Mouse (Mus musculus): ENCODE measurements around the gene Sh3bgrl.
"Not testable (repeated sequence)": the region's sequence is repeated elsewhere in the genome, so short reads cannot be mapped to it uniquely, and the experiment has no call there.

The Sh3bgrl gene

GRCm38 (mm10) chrX:109095245-109096242 lies at the start of gene Sh3bgrl:
TSS of gene Sh3bgrl (plus strand) at chrX:109095365.
- DNase-seq: peak; percentile 56

GRCm38 (mm10) chrX:109047773-109048172 lies 47.4 kb upstream of the Sh3bgrl start:
- DNase-seq: no peak

- no peak for DNase-seq
These were observed 23.4 kb upstream of the Sh3bgrl start for GRCm38 (mm10) chrX:109071719-109072118.

DNA sequence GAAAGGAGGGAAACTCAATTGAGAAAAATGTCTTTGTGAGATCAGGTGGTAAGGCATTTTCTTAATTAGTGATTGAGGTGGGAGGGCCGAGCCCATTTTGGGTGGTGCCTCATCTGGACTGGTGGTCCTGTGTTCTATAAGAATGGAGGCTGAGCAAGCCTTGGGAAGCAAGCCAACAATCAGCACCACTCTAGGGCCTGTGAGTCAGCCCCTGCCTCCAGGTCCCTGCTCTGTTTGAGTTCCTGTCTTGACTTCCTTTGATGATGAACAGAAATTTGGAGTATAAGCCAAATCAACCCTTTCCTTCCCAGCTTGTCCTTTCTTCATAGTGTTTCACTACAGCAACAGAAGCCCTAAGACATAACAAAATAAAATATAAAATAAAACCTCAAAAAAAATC lies 19.4 kb upstream of the Sh3bgrl start:
- no peak for DNase-seq

GRCm38 (mm10) chrX:109076355-109076754 lies 18.8 kb upstream of the Sh3bgrl start:
- DNase-seq: peak; percentile 4

GRCm38 (mm10) chrX:109079354-109079753 lies 15.8 kb upstream of the Sh3bgrl start:
- not testable (repeated sequence) for DNase-seq

- DNase-seq: no peak
These were observed 8.1 kb upstream of the Sh3bgrl start for GRCm38 (mm10) chrX:109087073-109087472.

DNA sequence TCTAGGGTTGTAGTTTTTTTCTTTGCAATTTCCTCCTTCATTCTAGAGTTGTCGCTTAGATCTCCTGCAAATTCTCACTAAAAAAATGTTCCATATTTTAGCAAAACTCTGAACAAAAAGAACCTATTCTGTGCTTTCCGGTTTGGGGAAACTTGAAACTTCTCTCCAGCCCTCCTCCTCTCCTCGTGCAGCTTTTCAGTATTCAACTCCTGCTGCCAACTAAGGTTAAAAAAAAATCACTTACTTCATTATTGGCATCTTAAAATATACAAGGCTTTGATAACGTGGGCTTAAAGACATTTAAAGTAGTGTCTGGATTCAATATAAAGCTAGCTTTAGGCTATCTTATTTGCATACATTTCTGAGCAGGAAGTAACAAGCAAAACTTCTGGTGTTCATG lies 365 bp upstream of the Sh3bgrl start:
- no peak for DNase-seq

DNA sequence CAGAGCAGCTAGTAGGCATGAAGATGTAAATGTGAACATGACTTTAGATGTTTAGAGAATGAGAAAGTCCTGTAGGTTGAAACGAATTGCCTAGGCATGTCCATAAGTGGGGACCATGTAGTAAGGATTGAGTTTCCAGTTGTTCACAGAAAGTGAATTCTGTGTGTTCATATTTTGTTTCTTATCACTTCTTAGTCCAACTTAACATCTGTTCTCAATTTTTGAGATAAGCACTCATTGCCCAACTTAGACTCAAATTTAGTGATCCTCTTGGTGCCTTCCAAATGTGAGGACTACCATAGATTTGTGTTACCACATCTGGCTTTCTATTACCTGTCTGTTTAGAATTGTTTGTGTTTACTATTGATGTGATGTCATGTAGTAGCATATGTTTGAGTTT lies 3.3 kb downstream of the Sh3bgrl start:
- DNase-seq: no peak

DNA sequence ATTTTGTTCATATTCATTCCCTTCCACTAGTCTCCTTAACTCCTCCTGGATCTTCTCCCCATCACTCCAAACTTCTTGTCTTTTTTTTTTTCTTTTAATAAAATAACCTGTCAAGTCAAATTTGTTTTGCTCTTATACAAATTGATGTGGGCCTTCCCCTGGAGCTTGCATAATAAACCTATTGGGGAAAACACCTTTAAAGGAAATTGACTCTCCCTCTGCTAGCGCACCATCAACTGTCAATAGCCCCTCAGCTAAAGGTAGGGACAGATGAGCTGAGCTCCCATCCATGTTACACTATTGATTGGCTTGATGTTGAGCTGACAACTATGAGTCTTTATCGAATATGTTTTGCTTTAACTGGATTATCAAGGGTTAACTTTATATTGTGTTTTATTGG lies 5.3 kb downstream of the Sh3bgrl start:
- no peak for DNase-seq

DNA sequence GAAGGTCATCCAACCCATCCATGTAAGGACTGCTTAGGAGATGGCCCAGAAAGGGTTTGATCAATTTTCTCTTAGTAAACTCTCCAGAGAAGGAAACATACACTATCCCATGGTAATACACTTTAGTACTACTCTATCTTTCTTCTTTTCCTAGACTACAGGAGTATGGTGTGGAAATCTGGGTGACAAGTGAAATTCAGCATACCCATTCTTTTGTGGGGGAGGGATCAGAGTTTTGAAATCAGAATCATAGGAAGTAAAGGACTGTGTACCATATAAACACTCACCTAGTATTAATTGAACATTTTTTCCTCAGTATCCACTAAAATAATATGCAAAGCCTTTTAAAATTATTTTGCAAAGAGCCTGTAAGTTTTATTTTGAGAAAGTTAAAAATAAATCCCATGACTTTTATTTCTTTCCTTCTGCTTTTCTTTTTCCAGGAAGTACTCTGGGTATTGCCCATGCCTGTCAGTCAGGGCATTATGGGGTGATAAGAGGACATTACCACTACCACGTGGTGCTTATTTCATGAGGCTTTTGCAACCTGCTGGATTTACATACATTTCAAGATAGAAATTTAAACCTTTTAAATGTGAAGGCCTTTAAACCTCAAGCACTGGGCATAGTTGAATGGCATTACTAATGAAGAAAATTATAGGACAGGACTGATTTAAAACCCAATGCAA lies 13.1 kb downstream of the Sh3bgrl start:
- no peak for DNase-seq

DNA sequence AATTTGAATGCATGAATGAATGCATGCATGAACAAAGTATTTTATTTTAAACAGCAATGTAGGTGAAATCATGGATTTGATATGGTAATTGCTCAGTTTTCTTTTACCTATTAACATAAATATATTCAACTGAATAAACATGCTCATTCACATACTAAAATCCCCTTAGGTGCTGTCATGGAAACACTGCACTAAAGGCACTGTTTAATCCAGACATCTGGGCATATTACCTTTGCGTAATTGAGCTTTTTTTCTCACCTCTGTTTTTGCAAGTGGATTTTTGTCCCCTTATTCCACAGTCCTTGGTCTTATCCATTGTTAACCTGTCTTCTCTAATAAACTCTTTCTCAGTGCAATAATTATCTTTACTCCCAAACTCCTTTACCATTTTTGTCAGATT lies 17.7 kb downstream of the Sh3bgrl start:
- no peak for DNase-seq

GRCm38 (mm10) chrX:109113401-109114280 lies 18.5 kb downstream of the Sh3bgrl start:
- no peak for DNase-seq

DNA sequence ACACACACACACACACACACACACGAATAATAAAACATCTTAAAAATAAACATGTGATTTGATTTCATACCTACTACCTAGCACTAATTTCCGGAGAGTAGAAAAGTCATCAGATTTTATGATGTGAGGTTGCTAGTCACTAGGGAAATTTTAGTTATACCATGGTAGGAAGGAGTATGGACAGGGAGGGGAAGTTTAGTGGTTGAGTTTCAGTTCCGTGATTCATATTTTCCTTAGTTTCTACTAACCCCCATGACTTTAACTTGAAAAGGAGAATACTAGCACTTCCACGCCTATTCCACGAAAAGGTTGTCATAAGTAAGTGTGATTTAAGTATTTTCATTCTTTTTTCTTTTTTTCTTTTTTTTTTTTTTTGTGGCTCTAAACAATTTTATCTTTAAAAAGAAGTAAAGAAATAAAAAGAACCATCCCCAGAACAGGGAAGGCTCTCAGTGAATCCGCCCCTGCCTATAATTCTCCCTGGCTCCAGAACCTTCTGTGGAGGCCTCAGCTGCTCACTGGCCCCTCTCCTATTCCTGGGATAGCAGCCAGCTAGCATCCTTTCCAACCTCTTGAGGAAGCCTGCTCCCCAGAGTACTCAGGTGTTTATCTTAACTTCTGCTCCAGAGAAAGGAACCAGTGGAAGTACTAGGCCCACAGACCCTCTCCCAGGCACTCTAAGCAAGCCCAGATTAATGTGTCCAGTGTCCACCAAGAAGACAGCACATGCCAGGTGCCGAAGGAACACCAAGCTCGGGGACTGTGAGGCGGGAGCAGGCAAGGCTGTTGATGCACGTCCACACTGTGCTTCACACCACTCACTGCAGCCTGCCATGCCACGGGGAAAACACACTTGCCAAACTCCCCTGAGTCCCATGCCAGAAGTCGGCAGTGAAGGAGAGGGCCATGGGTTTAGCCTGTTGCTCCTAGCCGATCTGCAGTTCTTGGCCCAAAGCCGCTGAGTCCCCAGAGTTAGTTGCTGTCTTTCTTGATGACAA lies 25.0 kb downstream of the Sh3bgrl start:
- DNase-seq: no peak

DNA sequence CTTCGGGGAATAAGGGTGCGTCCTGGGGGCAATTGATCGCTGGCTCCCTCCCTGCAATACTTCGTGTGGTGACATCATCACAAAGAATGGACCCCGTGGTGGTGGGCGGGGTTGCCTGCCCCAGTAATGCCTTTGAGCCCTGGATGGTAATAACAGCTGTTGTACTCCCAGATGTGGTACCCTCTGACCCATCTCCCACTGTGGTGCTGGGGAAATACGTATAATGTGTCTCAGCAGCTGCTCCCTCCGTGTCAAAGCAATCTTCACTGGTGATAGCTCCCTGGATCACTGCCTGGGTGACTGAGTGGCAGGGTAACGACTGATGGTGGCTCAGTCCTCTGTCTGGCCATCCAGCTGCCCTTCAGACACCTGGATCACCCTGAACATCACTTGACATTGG lies 26.0 kb downstream of the Sh3bgrl start:
- DNase-seq: no peak

- no peak for DNase-seq
These were observed 27.5 kb downstream of the Sh3bgrl start for GRCm38 (mm10) chrX:109122670-109123069.

- no peak for DNase-seq
These were observed 28.6 kb downstream of the Sh3bgrl start for GRCm38 (mm10) chrX:109123762-109124161.

DNA sequence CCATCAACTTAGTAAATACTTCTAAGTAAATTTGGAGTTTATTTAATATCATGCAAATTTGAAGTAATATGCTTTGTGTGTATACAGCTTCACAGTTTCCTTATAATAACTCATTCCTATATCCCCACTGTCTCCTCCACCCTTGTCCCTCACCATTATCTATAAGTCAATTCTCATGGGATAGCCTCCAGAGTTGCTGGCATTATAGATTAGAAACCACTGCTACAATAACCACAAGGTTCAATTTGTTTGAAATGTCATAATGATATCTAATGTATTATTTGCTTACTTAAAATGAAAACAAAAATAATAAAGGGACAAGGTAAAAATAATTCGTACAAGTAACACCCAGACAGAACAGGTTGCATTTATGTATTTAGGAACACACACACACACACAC lies 31.7 kb downstream of the Sh3bgrl start:
- no peak for DNase-seq

- no peak for DNase-seq
These were observed 32.5 kb downstream of the Sh3bgrl start for GRCm38 (mm10) chrX:109127551-109128088.

- DNase-seq: no peak
These were observed 34.9 kb downstream of the Sh3bgrl start for GRCm38 (mm10) chrX:109130066-109130465.

DNA sequence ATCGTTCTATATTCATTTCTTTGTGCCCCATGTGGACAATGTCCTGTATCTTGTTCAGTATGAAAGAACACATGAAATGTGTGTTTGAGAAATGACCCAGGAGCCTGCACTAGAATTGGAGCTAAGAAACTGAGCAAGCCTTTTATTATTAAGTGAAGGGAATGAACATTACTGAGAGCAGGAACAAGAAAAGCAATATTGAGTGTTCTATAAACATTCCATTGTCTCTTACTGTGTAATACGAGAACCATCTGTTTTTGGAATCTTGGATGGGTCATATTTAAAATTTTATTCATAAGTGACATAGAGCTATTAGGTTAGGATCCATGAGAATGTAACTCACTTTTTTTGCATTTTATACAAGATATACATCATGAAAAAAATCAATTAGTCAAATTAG lies 36.7 kb downstream of the Sh3bgrl start:
- DNase-seq: no peak

Data from thymus, postnatal 25 days (tissue).